Mouse (Mus musculus): ENCODE measurements around the gene Rinl.

DNA sequence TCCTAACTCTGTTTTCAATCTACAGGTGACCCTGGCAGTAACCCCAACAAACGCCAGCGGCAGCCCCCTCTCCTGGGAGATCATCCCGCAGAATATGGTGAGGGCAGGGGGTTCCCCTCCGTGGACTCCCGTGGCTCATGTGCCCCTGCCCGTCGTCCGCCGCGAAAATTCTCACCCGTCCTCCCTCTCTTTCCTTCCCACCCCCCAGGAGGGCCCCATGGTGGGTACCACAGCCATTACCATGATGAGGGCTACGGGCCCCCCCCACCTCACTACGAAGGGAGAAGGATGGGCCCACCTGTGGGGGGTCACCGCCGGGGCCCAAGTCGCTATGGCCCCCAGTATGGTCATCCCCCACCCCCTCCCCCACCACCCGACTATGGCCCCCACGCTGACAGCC lies 29.7 kb downstream of the Rinl start:
- TF ChIP-seq CTCF (IDR thresholded peaks at IDR 0.05; ENCODE audit: extremely low read depth, insufficient read length, insufficient replicate concordance, low read depth, low read length) (no peak), POLR2A (IDR thresholded peaks at IDR 0.05; ENCODE audit: low read depth, low read length) (no peak)
